16 mouse cellular contexts compared by ENCODE assay signal in the genomic region with DNA sequence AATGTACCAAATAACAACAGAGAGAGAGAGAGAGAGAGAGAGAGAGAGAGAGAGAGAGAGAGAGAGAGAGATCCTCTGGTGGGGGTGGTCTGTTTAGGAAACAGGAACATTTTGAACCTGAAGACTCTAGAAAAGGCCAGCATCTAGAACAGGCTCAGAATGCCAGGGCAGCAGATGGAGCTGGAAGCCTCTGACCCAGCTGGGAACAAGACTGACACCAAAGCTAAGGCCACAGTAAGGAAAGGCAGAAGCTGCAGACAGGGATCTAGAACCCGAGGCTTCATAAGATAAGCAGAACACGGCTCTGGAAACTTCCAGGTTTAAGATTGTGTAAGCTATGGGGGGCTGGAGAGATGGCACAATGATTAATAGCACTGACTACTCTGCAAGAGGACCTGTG. TPM values are rescaled to one million over a fixed set of nuclear protein-coding genes. Genes with fewer than 3 reads are reported as not detected.
"Had no signal": no experiment of that assay in that cellular context is flagged by ENCODE, and none has a peak within 500 bp of the region (broad histone marks: within the 10 kb centered on the region; RNA-seq: fewer than 3 reads in every experiment).

No protein-coding gene starts in this region.

- H3K4me2 ChIP-seq: kidney, embryonic 15.5 days; liver, embryonic 13.5 days; midbrain, embryonic 11.5 days had no signal

- H3K9ac ChIP-seq: kidney, embryonic 15.5 days; liver, embryonic 13.5 days had no signal

- H3K27ac ChIP-seq: kidney, embryonic 15.5 days; left cerebral cortex, adult 2 months; liver, embryonic 13.5 days had no signal

- H3K4me3 ChIP-seq: kidney, embryonic 15.5 days; liver, embryonic 13.5 days had no signal

- DNase-seq: kidney, postnatal 10 days; kidney, postnatal 36 days; layer of hippocampus, postnatal 36 days; liver, embryonic 13.5 days; lung, adult 2 months; lung, postnatal 14 days; lung, postnatal 4 days; midbrain, embryonic 14.5 days; thymus, postnatal 25 days had no signal

- H3K36me3 ChIP-seq: kidney, embryonic 15.5 days; liver, embryonic 13.5 days had no signal

- H3K9me3 ChIP-seq: kidney, embryonic 15.5 days; liver, embryonic 13.5 days had no signal

RNA-seq across cellular contexts. Expression of gene Ppfia3, which starts 2.8 kb away (rescaled TPM):
- total RNA-seq: liver, adult 2 months; megakaryocyte progenitor cell, adult 5-6 weeks had no signal
- polyA plus RNA-seq: liver, adult 2 months had no signal

RNA-seq across cellular contexts. Expression of gene Lin7b, which starts 6.4 kb away (rescaled TPM):
- total RNA-seq: liver, adult 2 months; megakaryocyte progenitor cell, adult 5-6 weeks had no signal
- polyA plus RNA-seq: liver, adult 2 months; liver, embryonic 13.5 days; liver, embryonic 16.5 days had no signal

RNA-seq across cellular contexts. Expression of gene Hrc, which starts 28.9 kb away (rescaled TPM):
- total RNA-seq: megakaryocyte progenitor cell, adult 5-6 weeks; megakaryocyte-erythroid progenitor cell, adult 5-6 weeks had no signal
- polyA plus RNA-seq: liver, adult 2 months; midbrain, embryonic 14.5 days had no signal
